Mouse (Mus musculus) WW6 (cell line): Measurements from ENCODE around the gene Ostc.

Experiments used
- DNase-seq: peaks from one replicate; pipeline ENCODE4 v3.0.0-alpha.2; 2013; ENCODE audit warnings: low read depth, low spot score

Gene Ostc

GRCm38 (mm10) chr3:130710103-130710502, 859 bp upstream of the Ostc start:
- DNase-seq = no peak

GRCm38 (mm10) chr3:130708529-130708928, 715 bp downstream of the Ostc start:
- DNase-seq = no peak

GRCm38 (mm10) chr3:130702289-130702688, 7.0 kb downstream of the Ostc start:
- DNase-seq = no peak

- DNase-seq = no peak
These were observed 11.6 kb downstream of the Ostc start for GRCm38 (mm10) chr3:130697622-130698021.

GRCm38 (mm10) chr3:130694705-130695104, 14.5 kb downstream of the Ostc start:
- DNase-seq = peak; percentile 67

- no peak for DNase-seq
These were observed 15.1 kb downstream of the Ostc start for GRCm38 (mm10) chr3:130694041-130694593.

GRCm38 (mm10) chr3:130691596-130692170, 17.6 kb downstream of the Ostc start:
- no peak for DNase-seq

- no peak for DNase-seq
These were observed 18.2 kb downstream of the Ostc start for GRCm38 (mm10) chr3:130690834-130691595.

GRCm38 (mm10) chr3:130689630-130690029, 19.6 kb downstream of the Ostc start:
- peak; percentile 42 for DNase-seq

GRCm38 (mm10) chr3:130687051-130687450, 22.2 kb downstream of the Ostc start:
- no peak for DNase-seq

- DNase-seq = no peak
These were observed 24.3 kb downstream of the Ostc start for GRCm38 (mm10) chr3:130685014-130685366.

GRCm38 (mm10) chr3:130684276-130685013, 24.8 kb downstream of the Ostc start:
- no peak for DNase-seq

- no peak for DNase-seq
These were observed 25.4 kb downstream of the Ostc start for GRCm38 (mm10) chr3:130683836-130684235.

GRCm38 (mm10) chr3:130682183-130682582, 27.1 kb downstream of the Ostc start:
- no peak for DNase-seq

- no peak for DNase-seq
These were observed 28.0 kb downstream of the Ostc start for GRCm38 (mm10) chr3:130681226-130681625.

- DNase-seq = no peak
These were observed 31.4 kb downstream of the Ostc start for GRCm38 (mm10) chr3:130677671-130678460.

- no peak for DNase-seq
These were observed 38.0 kb downstream of the Ostc start for GRCm38 (mm10) chr3:130671291-130671690.

- no peak for DNase-seq
These were observed 46.7 kb downstream of the Ostc start for GRCm38 (mm10) chr3:130662496-130662895.

GRCm38 (mm10) chr3:130660619-130661018, 48.6 kb downstream of the Ostc start:
- no peak for DNase-seq

GRCm38 (mm10) chr3:130649569-130649968, 59.7 kb downstream of the Ostc start:
- DNase-seq = no peak

- DNase-seq = no peak
These were observed 63.0 kb downstream of the Ostc start for GRCm38 (mm10) chr3:130646110-130646810.
